Mouse (Mus musculus) macrophage (primary cell): ENCODE data around the gene Slc44a1. TPM values are rescaled to one million over a fixed set of nuclear protein-coding genes. Genes with fewer than 3 reads are reported as not detected.

ENCODE experiments used
- H3K27ac ChIP-seq: fragments of 350-480 bp; formaldehyde crosslinking; 2 replicates; pipeline ENCODE4 v1.9.0; 2021
- H3K36me3 ChIP-seq: fragments of 350-480 bp; formaldehyde crosslinking; 2 replicates; pipeline ENCODE4 v1.9.0; 2021; ENCODE audit errors: inconsistent target
- H3K4me3 ChIP-seq: fragments of 350-480 bp; formaldehyde crosslinking; 2 replicates; pipeline ENCODE4 v1.9.0; 2021; ENCODE audit errors: inconsistent target
- H3K79me2 ChIP-seq: fragments of 350-480 bp; formaldehyde crosslinking; 2 replicates; pipeline ENCODE4 v1.9.0; 2021; ENCODE audit errors: inconsistent target
- polyA plus RNA-seq: library from polyadenylated mRNA; stranded (reverse); fragments of 250-400 nt; gene quantifications from 3 replicates; pipeline ENCODE4 v1.2.4, GENCODE M21; 2018; ENCODE audit warnings: inconsistent platforms

The Slc44a1 gene
- polyA plus RNA-seq, 1 experiment from 2014 or later = 33.2 TPM

DNA sequence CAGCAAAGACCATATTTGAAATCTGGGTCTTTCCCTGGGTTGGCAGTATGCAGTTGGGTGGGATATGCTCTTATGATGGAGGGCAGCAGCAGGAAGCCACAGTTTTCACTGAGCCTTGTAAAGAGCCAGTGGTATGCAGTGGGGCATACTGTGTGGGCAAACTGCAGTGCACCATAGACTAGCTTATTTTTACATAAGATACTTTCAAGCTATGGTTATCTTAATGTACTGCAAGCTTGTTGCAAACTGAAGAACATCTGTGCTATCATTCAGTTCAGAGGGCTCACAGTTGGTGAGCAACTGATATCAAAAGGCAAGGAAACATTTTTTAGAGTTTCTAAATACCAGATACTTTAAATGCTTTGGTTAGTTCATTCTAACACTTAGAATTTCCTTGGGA lies 220.5 kb downstream of the Slc44a1 start:
- H3K27ac ChIP-seq = no peak overlapping the region
- H3K79me2 ChIP-seq = no peaks in the 10 kb centered on the region
- H3K36me3 ChIP-seq = no peaks in the 10 kb centered on the region
- H3K4me3 ChIP-seq = no peak overlapping the region

Other genes with a start within 250 kb of the Slc44a1 start
- gene Fsd1l, start 191.1 kb downstream of the Slc44a1 start, polyA plus RNA-seq = 0.38 to 1.6 TPM (median 0.65 TPM) in 3 replicates